Mouse (Mus musculus) MEL (cell line): ENCODE results near the gene Fgd3. TPM values are rescaled to one million over a fixed set of nuclear protein-coding genes. Genes with fewer than 3 reads are reported as not detected.
A peak's percentile ranks its signal among the peaks of the same experiment; 100 is the strongest.

Experiments
- DNase-seq: peaks from one replicate; pipeline ENCODE4 v3.0.0; 2011; ENCODE audit warnings: low read depth, low spot score
- H3K27ac ChIP-seq: 2 replicates; pipeline ENCODE4 v1.5.1; 2012; ENCODE audit warnings: low read depth, mild to moderate bottlenecking, control low read depth, low read length, moderate library complexity; ENCODE audit not compliant: control insufficient read depth
- H3K27me3 ChIP-seq, 2 experiments: fragments of 150-350 bp in 1 of 2; sonication (generic) in 1 of 2; 2 replicates each; pipeline ENCODE4 v1.6.1; 2012; ENCODE audit warnings: low read length in 2 of 2, mild to moderate bottlenecking in 2 of 2, improper control_type of control experiment in 1 of 2, moderate library complexity in 1 of 2; ENCODE audit not compliant: insufficient read depth in 2 of 2, control insufficient read depth in 1 of 2
- H3K36me3 ChIP-seq, 2 experiments: 2 replicates each; pipeline ENCODE4 v1.6.1; 2012 to 2014; ENCODE audit warnings: low read length in 2 of 2, improper control_type of control experiment in 1 of 2, inconsistent platforms in 1 of 2, mild to moderate bottlenecking in 1 of 2; ENCODE audit not compliant: insufficient read depth in 2 of 2, control insufficient read depth in 1 of 2
- H3K4me1 ChIP-seq, 2 experiments: fragments of 150-350 bp in 1 of 2; sonication (generic) in 1 of 2; 2 replicates each; pipeline ENCODE4 v1.6.1; 2012; ENCODE audit warnings: low read length in 2 of 2, improper control_type of control experiment in 1 of 2, mild to moderate bottlenecking in 1 of 2; ENCODE audit not compliant: insufficient read depth in 2 of 2, control insufficient read depth in 1 of 2
- H3K4me3 ChIP-seq, 2 experiments: fragments of 150-350 bp in 1 of 2; sonication (generic) in 1 of 2; 2 replicates each; pipeline ENCODE4 v1.5.1; 2012; ENCODE audit warnings: low read depth in 2 of 2, low read length in 2 of 2, mild to moderate bottlenecking in 2 of 2, moderate library complexity in 2 of 2, control low read depth in 1 of 2, improper control_type of control experiment in 1 of 2; ENCODE audit not compliant: control insufficient read depth in 1 of 2, insufficient read depth in 1 of 2
- H3K79me2 ChIP-seq: 2 replicates; pipeline ENCODE4 v1.6.1; 2012; ENCODE audit warnings: mild to moderate bottlenecking, low read length, moderate library complexity; ENCODE audit not compliant: control insufficient read depth, poor library complexity, insufficient read depth
- H3K9ac ChIP-seq: 2 replicates; pipeline ENCODE4 v1.6.1; 2012; ENCODE audit warnings: low read depth, mild to moderate bottlenecking, control low read depth, low read length, moderate library complexity; ENCODE audit not compliant: control insufficient read depth, poor library complexity, severe bottlenecking
- H3K9me3 ChIP-seq: fragments of 150-350 bp; sonication (generic); replicated peaks from 2 replicates; pipeline ENCODE4 v1.6.1; 2012; ENCODE audit warnings: mild to moderate bottlenecking, low read length, improper control_type of control experiment, moderate library complexity; ENCODE audit not compliant: insufficient read depth
- CHD1 ChIP-seq: IDR thresholded peaks from 2 replicates; pipeline ENCODE4 v1.6.1; 2012; ENCODE audit warnings: low read depth, mild to moderate bottlenecking, inconsistent platforms, low read length, improper control_type of control experiment
- CHD2 ChIP-seq: IDR thresholded peaks from 2 replicates; pipeline ENCODE4 v1.6.1; 2011; ENCODE audit warnings: low read length, improper control_type of control experiment
- E2F4 ChIP-seq: IDR thresholded peaks from 2 replicates; pipeline ENCODE4 v1.6.1; 2011; ENCODE audit warnings: low read depth, low read length, improper control_type of control experiment, borderline replicate concordance
- ETS1 ChIP-seq: IDR thresholded peaks from 2 replicates; pipeline ENCODE4 v1.6.1; 2012; ENCODE audit warnings: low read depth, mild to moderate bottlenecking, inconsistent platforms, low read length, improper control_type of control experiment, moderate library complexity
- HCFC1 ChIP-seq: IDR thresholded peaks from 2 replicates; pipeline ENCODE4 v1.6.1; 2012; ENCODE audit warnings: low read depth, mild to moderate bottlenecking, inconsistent platforms, low read length, improper control_type of control experiment, moderate library complexity
- JUND ChIP-seq: IDR thresholded peaks from 2 replicates; pipeline ENCODE4 v1.6.1; 2011; ENCODE audit warnings: low read depth, mild to moderate bottlenecking, improper control_type of control experiment, low read length
- KAT2A ChIP-seq: conservative IDR thresholded peaks from 2 replicates; pipeline ENCODE4 v1.6.1; 2012; ENCODE audit warnings: low read depth, low read length, improper control_type of control experiment, inconsistent platforms
- MAZ ChIP-seq: IDR thresholded peaks from 2 replicates; pipeline ENCODE4 v1.6.1; 2012; ENCODE audit warnings: low read depth, mild to moderate bottlenecking, inconsistent platforms, low read length, improper control_type of control experiment
- MEF2A ChIP-seq: IDR thresholded peaks from 2 replicates; pipeline ENCODE4 v1.6.1; 2014; ENCODE audit warnings: low read depth, mild to moderate bottlenecking, inconsistent platforms, low read length, improper control_type of control experiment; ENCODE audit not compliant: poor library complexity, insufficient replicate concordance, severe bottlenecking; ENCODE audit errors: extremely low read depth
- NRF1 ChIP-seq: IDR thresholded peaks from 2 replicates; pipeline ENCODE4 v1.6.1; 2014; ENCODE audit warnings: low read depth, mild to moderate bottlenecking, inconsistent platforms, low read length, improper control_type of control experiment, moderate library complexity; ENCODE audit not compliant: poor library complexity, insufficient read depth, severe bottlenecking
- RAD21 ChIP-seq: IDR thresholded peaks from 2 replicates; pipeline ENCODE4 v1.6.1; 2011; ENCODE audit warnings: mild to moderate bottlenecking, low read depth, low read length, improper control_type of control experiment
- RCOR1 ChIP-seq: IDR thresholded peaks from 2 replicates; pipeline ENCODE4 v1.6.1; 2012; ENCODE audit warnings: low read depth, mild to moderate bottlenecking, inconsistent platforms, low read length, improper control_type of control experiment
- TBP ChIP-seq: IDR thresholded peaks from 2 replicates; pipeline ENCODE4 v1.8.0; 2011; ENCODE audit warnings: low read depth, low read length, improper control_type of control experiment
- USF1 ChIP-seq: IDR thresholded peaks from 2 replicates; pipeline ENCODE4 v1.6.1; 2014; ENCODE audit warnings: low read depth, mild to moderate bottlenecking, inconsistent platforms, low read length, improper control_type of control experiment, moderate library complexity
- ZNF384 ChIP-seq: IDR thresholded peaks from 2 replicates; pipeline ENCODE4 v1.6.1; 2012; ENCODE audit warnings: low read depth, mild to moderate bottlenecking, inconsistent platforms, low read length, improper control_type of control experiment
- polyA plus RNA-seq, 2 experiments: library from polyadenylated mRNA; stranded (reverse) in 1 of 2; unstranded in 1 of 2; fragments of >175 nt in 1 of 2; fragments of >200 nt in 1 of 2; gene quantifications; 2 replicates each; pipeline versions ENCODE4 v1.2.1 to v1.2.4; 2012; ENCODE audit warnings: low replicate concordance in 2 of 2, low read depth in 1 of 2; ENCODE audit not compliant: insufficient read length in 2 of 2, insufficient read depth in 1 of 2, missing spikeins in 1 of 2
- total RNA-seq: library from RNA; depleted of rRNA; stranded (reverse); fragments of 300-350 nt; gene quantifications from 2 replicates; pipeline ENCODE4 v1.2.3, GENCODE M21; 2012

The Fgd3 gene
- total and polyA plus RNA-seq, 3 experiments: 5.0 to 6.9 TPM; not detected in 1

DNA sequence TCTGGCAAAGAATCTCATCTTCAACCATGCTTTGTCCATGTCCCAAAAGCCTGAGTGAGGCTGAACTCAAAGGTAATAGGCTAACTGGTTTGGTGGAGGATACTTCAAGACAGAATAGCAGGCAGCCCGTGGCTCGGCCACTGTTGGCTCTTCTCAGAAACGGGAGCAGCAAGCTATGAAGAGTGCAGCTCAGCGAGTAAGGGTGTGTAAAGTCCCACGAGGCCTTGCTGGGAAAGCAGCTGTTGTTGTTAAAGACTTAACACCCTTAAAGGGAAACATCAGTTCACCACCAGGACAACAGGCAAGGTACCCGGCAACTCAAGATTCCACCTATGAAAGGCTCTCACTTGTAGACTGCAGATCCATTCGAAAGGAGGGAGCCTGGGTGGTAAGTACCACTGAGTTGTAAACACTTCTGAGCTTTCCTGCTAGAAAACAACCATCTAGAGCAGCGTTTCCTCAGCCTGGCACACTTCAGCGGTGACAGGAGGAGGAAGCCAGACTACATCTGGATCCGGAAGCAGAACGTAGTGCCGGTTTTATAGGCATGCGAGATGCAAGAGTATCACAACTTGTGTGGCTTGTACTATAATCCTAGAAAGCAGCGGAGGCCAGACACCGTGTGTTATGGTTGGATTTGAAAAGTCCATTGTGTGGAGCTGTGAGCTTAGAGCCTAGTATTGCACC lies 59.9 kb downstream of the Fgd3 start:
- Histone ChIP-seq H3K27me3 (no peaks in the 10 kb centered on the region), H3K27ac (no peak overlapping the region), H3K36me3 (no peaks in the 10 kb centered on the region; a peak in 1 of 4 replicates), H3K4me1 (peaks cover 0 to 3% of the 10 kb centered on the region in 2 experiments; a peak in 2 of 4 replicates), H3K79me2 (no peaks in the 10 kb centered on the region), H3K9ac (no peak overlapping the region), H3K9me3 (no peaks in the 10 kb centered on the region), H3K4me3 (no peak overlapping the region)
- no peak for TF ChIP-seq USF1
- DNase-seq: no peak

DNA sequence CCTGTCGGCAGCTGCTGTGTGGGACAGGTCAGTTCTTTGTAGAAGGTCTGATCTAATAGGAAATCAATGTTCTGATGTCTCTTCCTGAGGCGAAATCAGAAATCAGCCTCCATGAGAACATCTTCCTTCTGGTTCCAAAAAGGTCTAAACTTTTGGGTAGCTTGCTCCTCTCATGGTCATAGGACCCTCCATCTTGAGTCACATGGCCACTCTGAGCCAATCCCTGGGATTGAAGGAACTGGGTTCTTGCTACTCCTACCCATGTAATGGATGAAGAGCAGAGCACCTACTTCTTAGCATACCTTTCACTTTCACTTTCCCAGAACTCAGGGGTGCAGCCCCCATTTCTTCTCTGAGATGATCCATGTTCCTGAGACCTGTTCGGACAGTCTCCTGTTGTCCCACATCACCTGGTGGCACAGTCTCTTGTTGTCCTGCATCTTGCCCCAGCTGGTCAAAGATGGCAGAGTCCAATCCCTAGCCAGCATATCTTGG lies 62.2 kb downstream of the Fgd3 start:
- no peak overlapping the region for H3K4me3 ChIP-seq
- H3K27ac ChIP-seq: no peak overlapping the region
- H3K4me1 ChIP-seq: peaks cover 0 to 3% of the 10 kb centered on the region in 2 experiments; a peak in 2 of 4 replicates
- no peaks in the 10 kb centered on the region for H3K79me2 ChIP-seq
- H3K27me3 ChIP-seq: no peaks in the 10 kb centered on the region
- no peak for TF ChIP-seq ETS1
- TF ChIP-seq KAT2A: no peak
- TF ChIP-seq TBP: no peak
- no peak for TF ChIP-seq JUND
- TF ChIP-seq MEF2A: no peak
- TF ChIP-seq HCFC1: no peak
- TF ChIP-seq E2F4: no peak
- TF ChIP-seq USF1: peak; percentile 60
- H3K36me3 ChIP-seq: no peaks in the 10 kb centered on the region
- no peaks in the 10 kb centered on the region for H3K9me3 ChIP-seq
- H3K9ac ChIP-seq: no peak overlapping the region
- DNase-seq: no peak

DNA sequence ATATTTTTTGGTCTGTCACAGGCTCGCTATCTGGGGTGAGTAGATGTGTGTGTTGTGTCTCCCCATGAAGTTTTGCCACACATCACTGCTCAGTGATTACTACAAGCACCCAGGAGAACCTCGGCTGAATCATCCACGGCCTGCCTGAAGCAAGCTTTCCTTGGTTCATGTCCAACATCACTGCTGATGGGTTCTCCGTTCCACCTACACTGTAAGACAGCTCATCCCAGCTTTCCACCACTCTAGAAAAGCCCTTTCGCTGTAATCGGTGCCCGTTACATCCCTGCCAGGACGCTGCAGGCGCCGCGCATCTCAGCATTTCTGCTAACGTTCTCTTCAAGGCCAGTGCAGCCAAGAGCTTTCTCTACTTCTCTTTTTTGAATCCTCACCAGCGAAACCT lies 67.4 kb downstream of the Fgd3 start:
- Histone ChIP-seq H3K9me3 (no peaks in the 10 kb centered on the region), H3K36me3 (no peaks in the 10 kb centered on the region), H3K79me2 (no peaks in the 10 kb centered on the region), H3K27ac (no peak overlapping the region), H3K4me1 (peaks cover 0 to 9% of the 10 kb centered on the region in 2 experiments; a peak in 2 of 4 replicates), H3K9ac (no peak overlapping the region)
- DNase-seq: no peak
- TF ChIP-seq RAD21: no peak
- TF ChIP-seq ETS1: no peak
- no peak for TF ChIP-seq CHD2
- TF ChIP-seq CHD1: no peak
- no peak for TF ChIP-seq MAZ
- TF ChIP-seq ZNF384: no peak
- TF ChIP-seq RCOR1: no peak
- TF ChIP-seq NRF1: no peak
- no peak for TF ChIP-seq USF1
- TF ChIP-seq, all 39 proteins: peak for 0
- Histone ChIP-seq H3K4me3 (no peak overlapping the region), H3K27me3 (no peaks in the 10 kb centered on the region)
